Mouse (Mus musculus): ENCODE results near the gene Acad10. TPM values are rescaled to one million over a fixed set of nuclear protein-coding genes. Genes with fewer than 3 reads are reported as not detected.
"Not testable (repeated sequence)": the region's sequence is repeated elsewhere in the genome, so short reads cannot be mapped to it uniquely, and the experiment has no call there.

Acad10 gene
- total RNA-seq (2022) = 10 to 100 TPM; 24.7 to 29.8 (median 28.3) TPM

GRCm38 (mm10) chr5:121660059-121660896, at the start of gene Acad10, which contains the start of gene Brap:
Acad10 (minus strand) TSS chr5:121660514.
Brap (plus strand) TSS chr5:121660563.
- peak; percentile 93 for DNase-seq

DNA sequence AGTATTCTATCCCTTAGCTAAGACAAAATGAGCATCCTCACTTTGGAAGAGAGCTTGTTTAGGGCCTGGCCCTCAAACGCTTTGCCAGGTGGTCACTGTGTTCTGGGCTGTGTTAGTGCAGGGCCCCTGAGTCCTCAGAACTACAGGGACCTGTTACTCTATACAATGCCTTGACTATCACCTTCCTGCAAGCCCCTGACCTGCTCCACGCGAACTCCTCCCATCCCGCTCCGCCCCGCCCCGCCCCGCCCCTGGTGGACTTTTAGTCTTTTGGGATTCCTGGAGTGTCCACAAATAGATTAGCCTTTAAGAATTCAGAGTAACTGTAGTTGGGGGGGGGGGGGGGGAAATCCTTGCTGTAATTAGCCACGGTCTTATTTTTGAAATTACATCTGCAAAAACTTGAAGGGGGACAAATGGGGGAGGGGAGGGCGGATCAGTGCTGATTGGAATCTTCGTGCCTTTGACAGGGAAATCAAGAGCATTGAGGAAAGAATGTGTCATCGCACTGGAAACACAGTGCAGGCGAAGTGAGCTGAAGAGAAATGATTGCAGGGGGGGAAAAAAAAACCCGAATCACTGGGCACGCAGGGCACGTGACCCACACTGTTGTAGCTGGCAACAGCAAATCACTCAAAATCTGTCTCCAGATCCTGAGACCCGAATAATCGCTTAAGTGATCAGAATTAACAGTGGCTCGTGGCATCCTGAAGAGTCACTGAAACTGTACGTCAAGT, 44.4 kb upstream of the Acad10 start:
- DNase-seq = no peak

DNA sequence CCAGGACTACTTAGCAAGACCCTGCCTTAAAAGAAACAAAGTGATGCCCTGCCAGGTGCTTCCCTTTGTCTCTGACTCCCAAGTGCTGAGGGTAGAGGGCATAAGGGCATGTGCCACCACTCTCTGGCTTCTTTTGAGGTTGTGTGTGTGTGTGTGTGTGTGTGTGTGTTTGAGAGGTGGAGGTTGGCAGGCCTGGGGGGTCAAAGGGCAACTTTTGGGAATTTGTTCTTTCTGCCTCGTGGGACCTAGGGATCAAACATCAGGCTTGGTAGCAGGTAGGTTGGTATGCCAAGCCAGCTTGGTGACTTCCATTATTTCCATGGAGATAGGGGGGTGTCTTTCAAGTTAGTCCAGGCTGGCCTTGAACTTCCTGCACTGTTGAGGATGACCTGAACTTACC, 43.0 kb upstream of the Acad10 start:
- no peak for DNase-seq

- DNase-seq = no peak
Observed at GRCm38 (mm10) chr5:121701111-121701769, 40.9 kb upstream of the Acad10 start.

DNA sequence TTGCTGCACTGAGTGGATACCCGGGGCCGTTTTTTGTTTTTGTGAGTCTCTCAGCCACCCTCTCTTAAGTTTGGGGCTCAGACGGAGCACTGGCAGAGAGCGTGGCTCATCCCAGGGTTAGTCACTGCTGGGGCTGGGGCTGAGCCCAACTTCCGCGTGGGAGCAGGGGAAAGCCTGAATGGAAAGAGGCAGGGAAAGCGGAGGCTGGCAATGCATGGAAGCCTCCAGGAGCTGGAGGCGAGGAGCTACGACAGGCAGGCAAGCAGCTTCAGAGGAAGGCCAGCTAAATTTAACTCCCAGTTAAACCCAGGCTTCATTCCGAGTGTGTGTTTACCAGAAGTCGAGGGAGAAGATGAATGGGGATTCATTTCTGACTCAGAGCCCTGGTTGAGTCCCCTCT, 40.2 kb upstream of the Acad10 start:
- DNase-seq = peak; percentile 51

DNA sequence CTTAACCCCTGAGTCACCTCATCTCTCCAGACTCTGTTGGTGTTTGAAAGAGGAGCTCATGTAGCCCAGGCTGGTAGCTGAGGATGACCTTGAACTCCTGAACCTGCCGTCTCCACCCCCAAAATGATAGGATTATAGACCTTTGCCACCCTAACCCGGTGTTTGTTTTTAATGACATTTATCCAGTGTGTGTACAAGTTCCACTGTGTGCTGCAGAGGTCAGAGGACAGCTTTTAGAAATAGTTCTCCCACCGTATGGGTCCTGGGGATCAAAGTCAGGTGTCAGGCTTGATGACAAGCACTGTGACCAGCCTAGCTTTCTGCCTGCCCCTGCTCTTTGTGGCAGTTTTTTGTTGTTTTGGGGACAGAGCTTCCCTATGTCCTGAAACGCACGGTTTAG, 39.6 kb upstream of the Acad10 start:
- no peak for DNase-seq

DNA sequence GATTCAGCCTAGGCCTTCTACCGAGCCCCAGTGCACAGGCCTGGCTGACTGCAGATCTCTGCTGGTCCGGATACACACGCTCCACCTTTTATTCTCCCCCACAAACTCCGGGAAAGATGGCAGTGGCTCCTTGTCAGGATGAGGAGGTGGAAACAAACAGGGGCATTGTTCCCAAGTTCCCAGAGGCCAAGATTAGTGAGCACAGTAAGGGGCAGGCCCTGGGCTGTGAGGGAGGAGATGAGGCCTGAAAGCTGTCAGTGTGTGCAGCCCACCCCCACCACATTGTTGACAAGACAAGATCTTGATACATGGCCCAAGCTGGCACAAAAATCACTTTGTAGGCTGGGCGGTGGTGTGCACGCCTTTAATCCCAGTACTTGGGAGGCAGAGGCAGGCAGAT, 36.4 kb upstream of the Acad10 start:
- DNase-seq = no peak

DNA sequence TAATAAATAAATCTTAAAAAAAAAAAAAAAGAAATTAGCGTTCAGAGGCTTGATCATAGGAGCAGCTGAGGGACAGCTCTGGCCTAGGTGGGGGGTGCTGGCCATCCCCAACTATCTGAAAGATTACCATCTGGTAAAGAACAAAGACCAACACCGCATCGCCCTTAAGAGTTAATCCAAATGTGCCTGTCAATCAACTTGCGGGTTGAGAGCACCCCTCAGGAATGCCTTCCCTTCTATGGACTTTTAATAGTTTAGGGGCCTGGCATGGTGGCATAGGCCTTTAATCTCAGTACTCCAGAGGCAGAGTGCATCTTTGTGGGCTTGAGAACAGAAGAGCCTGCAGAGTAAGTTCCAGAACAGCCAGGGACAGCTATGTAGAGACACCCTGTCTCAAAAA, 32.6 kb upstream of the Acad10 start:
- DNase-seq = no peak

DNA sequence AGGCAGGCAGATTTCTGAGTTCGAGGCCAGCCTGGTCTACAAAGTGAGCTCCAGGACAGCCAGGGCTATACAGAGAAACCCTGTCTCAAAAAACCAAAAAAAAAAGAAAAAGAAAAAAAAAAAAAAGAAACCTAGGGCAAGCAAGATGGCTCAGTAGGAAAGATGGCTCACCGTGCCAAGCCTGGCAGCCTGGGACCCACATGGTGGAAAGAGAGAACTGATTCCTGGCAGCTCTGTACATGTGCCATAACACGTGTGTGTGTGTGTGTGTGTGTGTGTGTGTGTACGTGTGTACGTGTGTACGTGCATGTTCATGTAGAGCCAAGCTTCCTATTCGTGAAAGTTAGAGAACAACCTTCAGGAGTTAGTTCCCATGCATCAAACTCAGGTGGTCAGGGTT, 31.1 kb upstream of the Acad10 start:
- not testable (repeated sequence) for DNase-seq

DNA sequence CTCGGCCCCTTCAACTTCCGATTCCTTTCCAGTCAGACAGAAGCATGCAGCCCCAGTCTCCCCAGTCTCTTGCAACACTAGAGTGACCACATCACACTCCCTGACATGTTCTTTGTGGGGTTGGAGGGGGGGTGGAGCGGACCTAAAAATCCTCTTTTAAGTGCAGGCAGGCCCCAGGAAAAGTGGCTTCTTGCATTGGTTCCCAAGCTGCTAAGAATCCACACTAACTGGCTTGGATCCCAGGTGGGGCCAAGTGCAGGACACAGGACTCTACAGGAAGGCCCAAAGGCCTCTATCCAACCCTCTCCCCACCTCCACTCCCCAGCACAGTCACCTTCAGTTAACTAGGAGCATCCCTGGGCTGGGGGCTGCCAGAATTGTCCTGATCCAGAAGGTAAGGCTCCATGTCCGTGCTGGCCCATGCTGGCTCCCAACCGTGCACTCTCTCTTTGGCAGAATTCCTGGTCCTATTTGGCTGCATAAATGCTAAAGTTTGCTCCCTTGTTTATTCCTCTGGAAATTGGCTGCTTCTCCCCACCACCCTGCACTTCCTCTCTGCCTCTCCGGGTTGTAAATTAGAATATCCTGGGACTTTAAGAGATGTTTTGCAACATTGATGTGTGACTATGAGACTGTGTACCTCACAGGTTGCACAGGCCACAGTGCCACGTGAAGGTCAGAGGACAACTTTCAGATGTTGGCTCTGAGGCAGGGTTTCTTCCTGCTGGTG, 30.3 kb upstream of the Acad10 start:
- no peak for DNase-seq

- no peak for DNase-seq
Observed at GRCm38 (mm10) chr5:121686113-121686898, 26.0 kb upstream of the Acad10 start.

DNA sequence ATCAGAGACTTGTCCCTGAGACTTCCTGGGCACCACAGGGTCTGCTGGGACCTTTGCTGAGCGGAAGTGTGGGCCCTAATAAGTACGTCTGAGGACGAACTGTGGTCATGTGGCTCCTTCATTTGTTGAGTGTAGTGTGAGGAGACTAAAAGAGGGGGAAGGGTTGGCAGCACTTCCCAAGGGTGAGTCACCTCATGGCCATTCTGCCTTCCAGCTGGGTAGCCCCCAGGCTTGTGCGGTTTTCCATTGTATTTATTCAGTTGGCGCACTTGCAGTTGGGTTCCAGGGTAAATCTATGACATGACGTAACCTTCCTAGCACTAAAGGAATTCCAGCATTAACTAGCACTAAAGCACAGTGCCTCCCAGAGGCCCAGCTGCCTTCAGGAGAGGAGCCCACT, 25.2 kb upstream of the Acad10 start:
- no peak for DNase-seq

DNA sequence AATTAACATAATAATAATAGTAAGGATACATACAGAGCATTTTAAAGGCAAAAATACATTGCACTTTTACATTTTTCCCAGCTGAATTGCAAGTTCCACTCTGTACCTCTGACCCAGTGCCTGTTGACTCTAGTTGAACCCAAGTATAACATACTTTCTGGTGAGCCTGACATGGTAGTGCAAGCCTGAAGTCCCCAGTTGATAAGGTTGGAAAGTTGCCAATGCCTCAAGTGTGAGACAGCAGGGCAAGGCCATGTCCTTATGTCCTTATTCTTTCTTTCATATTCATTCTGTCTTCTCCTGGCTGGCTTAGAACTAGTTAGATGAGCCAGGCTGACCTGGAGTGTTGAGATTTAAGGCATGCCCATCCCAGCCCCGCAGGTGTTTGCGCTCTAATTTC, 21.9 kb upstream of the Acad10 start:
- DNase-seq = no peak

DNA sequence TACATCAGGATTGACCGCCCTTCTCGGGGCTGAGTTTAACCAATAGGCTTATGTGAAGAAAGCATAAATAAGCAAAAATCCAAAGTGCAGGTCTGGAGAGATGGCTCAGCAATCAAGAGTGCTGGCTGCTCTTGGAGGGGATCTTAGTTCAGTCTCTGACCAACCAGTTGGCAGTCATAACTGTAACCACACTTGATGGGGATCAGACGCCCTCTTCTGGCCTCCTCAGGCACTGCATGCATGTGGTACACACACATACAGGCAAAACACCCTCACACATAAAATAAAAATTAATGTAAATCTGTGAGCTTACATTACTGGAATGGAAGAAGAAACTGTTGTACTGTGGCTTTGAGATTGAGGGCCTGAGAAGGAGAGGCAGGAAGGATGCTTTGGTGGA, 10.1 kb upstream of the Acad10 start:
- no peak for DNase-seq

DNA sequence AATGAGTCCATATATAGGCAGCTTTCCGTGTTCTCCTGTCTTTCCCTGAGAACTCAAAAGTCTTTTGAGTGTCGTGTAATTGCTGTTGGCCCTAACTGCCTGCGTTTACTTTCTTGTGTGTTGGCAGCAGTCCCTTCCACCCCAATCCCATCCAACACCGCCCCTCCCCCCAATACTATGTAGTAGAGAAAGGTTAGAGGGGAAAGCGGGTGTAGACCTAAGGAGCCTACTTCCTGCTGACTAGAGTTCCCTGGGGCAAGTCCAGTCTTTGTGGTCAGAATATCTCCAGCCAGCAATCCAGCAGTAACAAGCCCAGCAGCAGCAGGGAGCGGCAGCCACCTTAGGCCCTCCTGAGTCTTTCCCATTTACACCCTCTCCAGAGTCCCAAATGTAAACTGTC, 8.1 kb upstream of the Acad10 start:
- DNase-seq = no peak

DNA sequence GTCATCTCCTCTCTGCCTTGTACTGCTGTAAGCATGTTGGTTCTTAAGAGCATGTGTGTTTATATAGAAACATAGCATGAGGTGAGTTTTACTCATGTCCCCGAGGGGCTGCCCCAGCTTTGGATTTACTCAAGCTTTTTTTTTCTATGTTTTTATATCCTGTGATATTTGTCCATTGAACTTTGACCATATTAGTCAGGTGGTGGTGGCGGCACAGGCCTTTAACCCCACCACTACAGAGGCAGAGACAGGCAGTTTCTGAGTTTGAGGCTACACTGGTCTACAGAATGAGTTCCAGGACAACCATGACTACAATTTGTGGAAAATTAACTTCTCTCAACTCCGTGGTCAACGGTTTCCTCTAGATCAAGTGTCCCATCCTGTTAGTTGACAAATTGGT, 6.8 kb upstream of the Acad10 start:
- DNase-seq = no peak

DNA sequence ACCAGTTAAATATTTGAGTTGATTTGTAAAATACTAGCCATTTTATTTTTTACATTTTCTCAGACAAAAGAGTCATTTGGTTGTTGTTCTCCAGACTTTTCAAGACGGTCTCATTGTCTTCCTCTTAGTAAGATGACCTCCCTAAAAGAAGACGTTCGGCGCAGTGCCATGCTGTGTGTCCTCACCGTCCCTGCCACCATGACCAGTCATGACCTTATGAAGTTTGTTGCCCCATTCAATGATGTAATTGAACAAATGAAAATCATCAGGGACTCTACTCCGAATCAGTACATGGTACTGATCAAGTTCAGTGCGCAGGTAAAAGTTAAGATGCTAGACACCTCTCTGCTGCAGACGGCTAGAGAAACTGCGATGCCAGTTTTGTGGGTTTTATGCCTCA, 4.7 kb upstream of the Acad10 start:
- no peak for DNase-seq

DNA sequence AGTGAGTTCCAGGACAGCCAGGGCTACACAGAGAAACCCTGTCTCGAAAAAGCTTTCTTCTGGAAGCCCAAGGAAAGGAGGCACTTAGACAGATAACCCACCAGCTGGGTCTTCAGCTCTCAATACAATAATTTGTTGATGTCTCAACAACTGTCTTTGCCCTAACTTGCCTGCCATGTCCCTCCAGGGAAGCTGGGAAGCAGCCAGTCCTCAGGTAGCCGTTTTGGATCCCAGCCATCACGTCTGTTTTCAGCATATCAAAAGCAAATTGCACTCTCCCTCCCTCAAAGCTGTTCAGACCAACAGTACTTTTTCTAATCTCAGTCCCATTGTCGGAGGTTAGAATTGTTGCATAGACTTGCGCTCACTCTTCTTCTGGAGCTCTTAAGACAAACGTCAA, 3.8 kb upstream of the Acad10 start:
- DNase-seq = no peak

- DNase-seq = no peak
Observed at GRCm38 (mm10) chr5:121663456-121663855, 3.1 kb upstream of the Acad10 start.

GRCm38 (mm10) chr5:121661494-121661893, 1.2 kb upstream of the Acad10 start:
- DNase-seq = no peak

- DNase-seq = no peak
Observed at GRCm38 (mm10) chr5:121660897-121661254, 562 bp upstream of the Acad10 start.

- not testable (repeated sequence) for DNase-seq
Observed at GRCm38 (mm10) chr5:121657656-121658055, 2.7 kb downstream of the Acad10 start.

Measured in adrenal gland, adult 8-10 months (tissue).